Mouse (Mus musculus) midbrain, embryonic 14.5 days (tissue): ENCODE measurements around the gene Wnt5b. TPM values are rescaled to one million over a fixed set of nuclear protein-coding genes. Genes with fewer than 3 reads are reported as not detected.

ENCODE experiments used
- ATAC-seq: fragments of 200-750 bp; cut with Nextera tagmentation; 2 replicates; pipeline ENCODE4 v1.8.0; 2017; ENCODE audit warnings: moderate number of reproducible peaks, moderate library complexity; ENCODE audit not compliant: low FRiP score, low TSS enrichment
- DNase-seq: peaks from one replicate; pipeline ENCODE4 v3.0.0-alpha.2; 2015
- H3K27ac ChIP-seq: fragments of 300-500 bp; sonication (generic); replicated peaks from 2 replicates; pipeline ENCODE4 v1.5.1; 2014; ENCODE audit warnings: mild to moderate bottlenecking, low read depth, low read length, moderate library complexity
- H3K27me3 ChIP-seq: fragments of 300-500 bp; sonication (generic); 2 replicates; pipeline ENCODE4 v1.6.1; 2014; ENCODE audit warnings: low read length, control low read depth, mixed read lengths; ENCODE audit not compliant: control insufficient read depth, insufficient read depth
- H3K36me3 ChIP-seq: fragments of 300-500 bp; sonication (generic); 2 replicates; pipeline ENCODE4 v1.6.1; 2014; ENCODE audit warnings: low read length, control low read depth; ENCODE audit not compliant: control insufficient read depth, insufficient read depth
- H3K4me1 ChIP-seq: fragments of 300-500 bp; sonication (generic); 2 replicates; pipeline ENCODE4 v1.6.1; 2014; ENCODE audit warnings: mild to moderate bottlenecking, antibody characterized with exemption, low read length, control low read depth; ENCODE audit not compliant: control insufficient read depth, insufficient read depth
- H3K4me2 ChIP-seq: fragments of 300-500 bp; sonication (generic); 2 replicates; pipeline ENCODE4 v1.6.1; 2014; ENCODE audit warnings: mild to moderate bottlenecking, low read length, moderate library complexity
- H3K4me3 ChIP-seq: fragments of 300-500 bp; sonication (generic); replicated peaks from 2 replicates; pipeline ENCODE4 v1.5.1; 2014; ENCODE audit warnings: low read depth, low read length
- H3K9ac ChIP-seq: fragments of 300-500 bp; sonication (generic); replicated peaks from 2 replicates; pipeline ENCODE4 v1.6.1; 2014; ENCODE audit warnings: mild to moderate bottlenecking, low read length, moderate library complexity
- H3K9me3 ChIP-seq: fragments of 300-500 bp; sonication (generic); 2 replicates; pipeline ENCODE4 v1.6.1; 2016; ENCODE audit warnings: low read length, control low read depth, mixed read lengths; ENCODE audit not compliant: control insufficient read depth
- WGBS: fragments of 180-500 bp; shearing (Covaris S2); extraction: QIAGEN DNeasy Blood & Tissue Kit; methylation state at CpG from one replicate; pipeline ENCODE4 v1.1.7; 2014; 5-methylcytosine and 5-hydroxymethylcytosine counted together
- polyA plus RNA-seq: library from polyadenylated mRNA; unstranded; fragments of >200 nt; fragmentation: Nextera tagmentation; extraction: Ambion mirVana; gene quantifications from 2 replicates; pipeline ENCODE4 v1.2.1, GENCODE M21; 2014

Gene Wnt5b
- polyA plus RNA-seq, 1 experiment from 2014 or later = 3.0 TPM

GRCm38 (mm10) chr6:119500086-119500485, 44.1 kb downstream of the Wnt5b start:
- 66% methylated on average over 5 of the region's 5 CpGs for WGBS
- no peak for DNase-seq
- no peak overlapping the region for H3K4me3 ChIP-seq
- no peak overlapping the region for H3K4me2 ChIP-seq
- no peak for ATAC-seq
- no peaks in the 10 kb centered on the region for H3K9me3 ChIP-seq
- no peaks in the 10 kb centered on the region for H3K36me3 ChIP-seq
- H3K4me1 ChIP-seq = no peaks in the 10 kb centered on the region; the same call in 1 of the 2 replicates
- no peaks in the 10 kb centered on the region for H3K27me3 ChIP-seq
- no peak overlapping the region for H3K27ac ChIP-seq
- H3K9ac ChIP-seq = no peak overlapping the region

DNA sequence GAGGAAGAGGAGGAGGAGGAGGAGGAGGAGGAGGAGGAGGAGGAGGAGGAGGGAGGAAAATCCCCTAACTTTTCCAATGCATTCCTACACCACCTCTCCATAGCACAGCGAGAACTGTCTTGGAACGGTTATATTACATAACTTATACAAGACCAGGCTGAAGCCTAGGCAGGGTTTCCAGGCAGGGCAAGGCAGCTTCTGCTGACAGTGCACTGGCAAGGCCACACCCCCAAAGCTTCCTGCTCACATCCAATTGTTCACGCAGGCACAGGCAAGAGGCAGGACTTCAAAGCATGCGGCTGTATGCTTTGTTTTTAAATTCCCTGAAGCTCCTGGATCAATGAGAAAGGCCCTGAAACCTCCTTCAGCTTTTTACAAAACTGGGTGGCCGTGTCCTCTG, 44.9 kb downstream of the Wnt5b start:
- no peak overlapping the region for H3K4me3 ChIP-seq
- H3K9me3 ChIP-seq = 0 out of 2 replicates have a peak, but pooled peaks cover 3% of the 10 kb centered on the region
- ATAC-seq = no peak
- no peaks in the 10 kb centered on the region; the same call in 1 of the 2 replicates for H3K4me1 ChIP-seq
- peak; percentile 61 for DNase-seq
- 13% methylated on average over 5 of the region's 5 CpGs for WGBS
- no peaks in the 10 kb centered on the region for H3K27me3 ChIP-seq
- no peaks in the 10 kb centered on the region for H3K36me3 ChIP-seq
- H3K27ac ChIP-seq = no peak overlapping the region
- H3K4me2 ChIP-seq = no peak overlapping the region
- no peak overlapping the region for H3K9ac ChIP-seq

GRCm38 (mm10) chr6:119492630-119493014, 51.5 kb downstream of the Wnt5b start:
- H3K4me3 ChIP-seq = no peak overlapping the region
- 0 out of 2 replicates have a peak, but pooled peaks cover 3% of the 10 kb centered on the region for H3K9me3 ChIP-seq
- H3K4me1 ChIP-seq = peaks cover 16% of the 10 kb centered on the region
- H3K9ac ChIP-seq = no peak overlapping the region
- peak; percentile 43 for DNase-seq
- no peaks in the 10 kb centered on the region for H3K36me3 ChIP-seq
- no peak overlapping the region for H3K4me2 ChIP-seq
- no peak overlapping the region for H3K27ac ChIP-seq
- no peaks in the 10 kb centered on the region for H3K27me3 ChIP-seq
- peak; percentile 24; the same call in 1 of the 2 replicates for ATAC-seq
- WGBS = 8% methylated on average over 7 of the region's 7 CpGs

GRCm38 (mm10) chr6:119491997-119492629, 52.0 kb downstream of the Wnt5b start:
- H3K36me3 ChIP-seq = no peaks in the 10 kb centered on the region
- 0 out of 2 replicates have a peak overlapping the region, but pooled peaks have one; percentile 23 for H3K9ac ChIP-seq
- H3K27ac ChIP-seq = peak overlapping the region; percentile 50
- H3K27me3 ChIP-seq = no peaks in the 10 kb centered on the region
- H3K4me3 ChIP-seq = no peak overlapping the region
- 0 out of 2 replicates have a peak, but pooled peaks cover 3% of the 10 kb centered on the region for H3K9me3 ChIP-seq
- WGBS = 13% methylated on average over 9 of the region's 9 CpGs
- DNase-seq (peak; percentile 61), ATAC-seq (peak; percentile 59)
- H3K4me2 ChIP-seq = no peak overlapping the region
- H3K4me1 ChIP-seq = peaks cover 16% of the 10 kb centered on the region

GRCm38 (mm10) chr6:119491006-119491405, 53.1 kb downstream of the Wnt5b start:
- 0 out of 2 replicates have a peak, but pooled peaks cover 3% of the 10 kb centered on the region for H3K9me3 ChIP-seq
- no peaks in the 10 kb centered on the region for H3K27me3 ChIP-seq
- H3K27ac ChIP-seq = peak overlapping the region; percentile 50; the same call in 1 of the 2 replicates
- H3K4me2 ChIP-seq = peak overlapping the region; percentile 43
- H3K4me1 ChIP-seq = peaks cover 16% of the 10 kb centered on the region
- no peak for ATAC-seq
- H3K4me3 ChIP-seq = 0 out of 2 replicates have a peak overlapping the region, but pooled peaks have one; percentile 8
- H3K9ac ChIP-seq = no peak overlapping the region
- peak; percentile 55 for DNase-seq
- WGBS = 5% methylated on average over 11 of the region's 11 CpGs
- no peaks in the 10 kb centered on the region for H3K36me3 ChIP-seq

DNA sequence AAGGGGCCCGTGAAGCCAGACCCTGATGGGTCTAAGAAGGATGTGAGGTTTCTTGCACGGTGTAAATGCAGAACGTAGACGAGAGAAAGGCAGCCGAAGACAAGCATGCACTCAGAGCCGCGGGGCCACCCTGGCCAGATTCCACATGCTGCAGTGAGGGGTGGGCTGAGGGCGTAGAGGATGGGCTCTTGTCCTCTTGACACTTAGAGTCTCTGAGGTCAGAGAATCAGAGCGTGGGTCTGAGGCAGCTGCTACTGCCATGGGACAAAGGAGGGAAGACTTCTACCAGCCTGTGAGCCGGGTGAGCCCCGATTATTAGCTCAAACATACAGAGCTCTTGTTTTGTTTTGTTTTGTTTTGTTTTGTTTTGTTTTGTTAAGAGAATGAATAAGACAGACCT, 53.6 kb downstream of the Wnt5b start:
- 4% methylated on average over 11 of the region's 11 CpGs for WGBS
- no peak for ATAC-seq

DNA sequence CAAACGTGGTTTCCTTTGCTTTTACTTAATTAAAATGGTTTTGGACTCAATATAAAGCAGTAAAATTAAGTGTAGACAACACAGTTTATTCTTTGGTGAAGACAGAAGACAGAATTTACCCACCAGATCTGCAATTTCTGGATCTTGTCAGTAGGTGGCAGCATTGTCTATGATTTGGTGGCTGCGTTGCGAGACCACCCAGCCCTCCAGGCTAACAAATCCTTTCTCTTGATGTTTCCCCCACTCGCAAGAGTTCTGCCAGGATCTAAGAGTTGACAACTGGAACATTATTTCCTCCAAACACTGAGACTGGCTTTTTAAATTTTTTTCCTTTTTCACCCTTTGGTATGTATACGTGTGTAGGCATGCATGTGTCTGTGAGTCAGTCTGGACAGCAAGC, 54.4 kb downstream of the Wnt5b start:
- Histone ChIP-seq H3K9me3 (0 out of 2 replicates have a peak, but pooled peaks cover 1% of the 10 kb centered on the region), H3K27ac (no peak overlapping the region), H3K9ac (no peak overlapping the region), H3K4me2 (no peak overlapping the region), H3K27me3 (no peaks in the 10 kb centered on the region), H3K4me3 (no peak overlapping the region), H3K4me1 (peaks cover 16% of the 10 kb centered on the region), H3K36me3 (peaks cover 1% of the 10 kb centered on the region)
- ATAC-seq = no peak
- peak; percentile 91 for DNase-seq
- 5% methylated on average over 5 of the region's 5 CpGs for WGBS

More for the DNA sequence above, 53.6 kb downstream of the Wnt5b start:
- H3K9ac ChIP-seq = peak overlapping the region; percentile 17; the same call in 1 of the 2 replicates
- no peak overlapping the region for H3K4me3 ChIP-seq
- H3K4me1 ChIP-seq = peaks cover 16% of the 10 kb centered on the region
- no peaks in the 10 kb centered on the region for H3K27me3 ChIP-seq
- no peak overlapping the region; the same call in 1 of the 2 replicates for H3K27ac ChIP-seq
- peak; percentile 41 for DNase-seq
- H3K4me2 ChIP-seq = peak overlapping the region; percentile 43
- H3K36me3 ChIP-seq = no peaks in the 10 kb centered on the region
- 0 out of 2 replicates have a peak, but pooled peaks cover 3% of the 10 kb centered on the region for H3K9me3 ChIP-seq

- Histone ChIP-seq H3K9ac (no peak overlapping the region), H3K36me3 (peaks cover 17% of the 10 kb centered on the region), H3K9me3 (no peaks in the 10 kb centered on the region), H3K4me1 (peaks cover 26% of the 10 kb centered on the region), H3K4me3 (no peak overlapping the region), H3K4me2 (no peak overlapping the region), H3K27me3 (no peaks in the 10 kb centered on the region), H3K27ac (no peak overlapping the region)
- ATAC-seq (no peak), DNase-seq (no peak)
- 90% methylated on average over 9 of the region's 9 CpGs for WGBS
These were observed 56.5 kb downstream of the Wnt5b start for GRCm38 (mm10) chr6:119487619-119488018.

DNA sequence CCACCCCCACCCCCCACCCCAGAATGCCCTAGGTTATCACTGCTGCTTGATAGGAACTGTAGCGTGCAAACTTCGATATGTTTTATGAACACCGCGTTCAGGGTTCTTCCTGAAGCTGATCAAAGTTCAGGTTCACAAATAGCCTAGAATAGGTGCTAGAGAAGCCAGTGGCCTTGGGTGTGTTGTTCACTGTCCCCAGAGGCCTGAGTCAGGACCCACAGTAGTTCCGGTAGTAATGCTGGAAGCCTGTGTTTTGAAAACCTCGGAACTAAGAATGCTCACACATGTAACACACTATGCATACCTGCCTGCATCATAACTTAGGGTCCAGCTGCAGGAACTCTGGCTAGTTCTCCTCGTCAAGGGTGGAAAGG, 57.1 kb downstream of the Wnt5b start:
- Histone ChIP-seq H3K27ac (no peak overlapping the region), H3K4me3 (no peak overlapping the region), H3K9me3 (no peaks in the 10 kb centered on the region), H3K4me1 (peaks cover 26% of the 10 kb centered on the region), H3K27me3 (no peaks in the 10 kb centered on the region), H3K4me2 (no peak overlapping the region), H3K9ac (no peak overlapping the region), H3K36me3 (peaks cover 17% of the 10 kb centered on the region)
- DNase-seq (no peak), ATAC-seq (no peak)
- WGBS = 94% methylated on average over 7 of the region's 7 CpGs
